Mouse (Mus musculus) intestine, embryonic 14.5 days (tissue): ENCODE measurements around the gene Zfp280b. TPM values are rescaled to one million over a fixed set of nuclear protein-coding genes. Genes with fewer than 3 reads are reported as not detected.

Experiments used
- ATAC-seq: fragments of 200-750 bp; cut with Nextera tagmentation; replicated peaks from 2 replicates; pipeline ENCODE4 v1.8.0; 2017; ENCODE audit warnings: low read depth, moderate number of reproducible peaks, moderate TSS enrichment, moderate library complexity; ENCODE audit not compliant: low FRiP score, low TSS enrichment
- DNase-seq: peaks from one replicate; pipeline ENCODE4 v3.0.0-alpha.2; 2018; ENCODE audit warnings: low spot score
- H3K27ac ChIP-seq: fragments of 300-500 bp; sonication (generic); 2 replicates; pipeline ENCODE4 v1.5.1; 2014; ENCODE audit warnings: low read depth, mild to moderate bottlenecking, control low read depth
- H3K27me3 ChIP-seq: fragments of 300-500 bp; sonication (generic); replicated peaks from 2 replicates; pipeline ENCODE4 v1.6.1; 2014; ENCODE audit warnings: low read length, control low read depth; ENCODE audit not compliant: control insufficient read depth, insufficient read depth
- H3K36me3 ChIP-seq: fragments of 300-500 bp; sonication (generic); 2 replicates; pipeline ENCODE4 v1.6.1; 2014; ENCODE audit warnings: low read length, control low read depth; ENCODE audit not compliant: control insufficient read depth, insufficient read depth
- H3K4me1 ChIP-seq: fragments of 300-500 bp; sonication (generic); replicated peaks from 2 replicates; pipeline ENCODE4 v1.6.1; 2014; ENCODE audit warnings: low read length, control low read depth, mixed read lengths; ENCODE audit not compliant: control insufficient read depth, insufficient read depth
- H3K4me2 ChIP-seq: fragments of 300-500 bp; sonication (generic); 2 replicates; pipeline ENCODE4 v1.6.1; 2014; ENCODE audit warnings: low read length
- H3K4me3 ChIP-seq: fragments of 300-500 bp; sonication (generic); 2 replicates; pipeline ENCODE4 v1.5.1; 2014; ENCODE audit warnings: low read depth, low read length, control low read depth, mixed read lengths
- H3K9ac ChIP-seq: fragments of 300-500 bp; sonication (generic); 2 replicates; pipeline ENCODE4 v1.6.1; 2014; ENCODE audit warnings: mild to moderate bottlenecking, low read length
- H3K9me3 ChIP-seq: fragments of 300-500 bp; sonication (generic); 2 replicates; pipeline ENCODE4 v1.6.1; 2016; ENCODE audit warnings: low read length, control low read depth; ENCODE audit not compliant: control insufficient read depth
- WGBS: fragments of 180-500 bp; shearing (Covaris S2); extraction: QIAGEN DNeasy Blood & Tissue Kit; methylation state at CpG from one replicate; pipeline ENCODE4 v1.1.7; 2014; 5-methylcytosine and 5-hydroxymethylcytosine counted together
- polyA plus RNA-seq: library from polyadenylated mRNA; unstranded; fragments of >200 nt; fragmentation: Nextera tagmentation; extraction: Ambion mirVana; gene quantifications from 2 replicates; pipeline ENCODE4 v1.2.1, GENCODE M21; 2014

Zfp280b gene
- polyA plus RNA-seq, 1 experiment from 2014 or later = 25.2 TPM

- no peaks in the 10 kb centered on the region for H3K9me3 ChIP-seq
- H3K9ac ChIP-seq = no peak overlapping the region
- no peaks in the 10 kb centered on the region for H3K4me1 ChIP-seq
- no peak for DNase-seq
- no peak overlapping the region for H3K27ac ChIP-seq
- H3K36me3 ChIP-seq = no peaks in the 10 kb centered on the region
- H3K4me3 ChIP-seq = no peak overlapping the region
- H3K4me2 ChIP-seq = no peak overlapping the region
- WGBS = 51% methylated on average over 2 of the region's 2 CpGs
- ATAC-seq = no peak
- H3K27me3 ChIP-seq = no peaks in the 10 kb centered on the region
Observed at GRCm38 (mm10) chr10:76002615-76003014, 29.8 kb upstream of the Zfp280b start.

- Histone ChIP-seq H3K36me3 (no peaks in the 10 kb centered on the region), H3K4me2 (no peak overlapping the region), H3K27me3 (no peaks in the 10 kb centered on the region), H3K4me1 (no peaks in the 10 kb centered on the region), H3K9ac (no peak overlapping the region), H3K4me3 (no peak overlapping the region), H3K27ac (no peak overlapping the region), H3K9me3 (no peaks in the 10 kb centered on the region)
- DNase-seq (no peak), ATAC-seq (no peak)
- 93% methylated on average over 2 of the region's 2 CpGs for WGBS
Observed at GRCm38 (mm10) chr10:76003221-76003620, 29.2 kb upstream of the Zfp280b start.

DNA sequence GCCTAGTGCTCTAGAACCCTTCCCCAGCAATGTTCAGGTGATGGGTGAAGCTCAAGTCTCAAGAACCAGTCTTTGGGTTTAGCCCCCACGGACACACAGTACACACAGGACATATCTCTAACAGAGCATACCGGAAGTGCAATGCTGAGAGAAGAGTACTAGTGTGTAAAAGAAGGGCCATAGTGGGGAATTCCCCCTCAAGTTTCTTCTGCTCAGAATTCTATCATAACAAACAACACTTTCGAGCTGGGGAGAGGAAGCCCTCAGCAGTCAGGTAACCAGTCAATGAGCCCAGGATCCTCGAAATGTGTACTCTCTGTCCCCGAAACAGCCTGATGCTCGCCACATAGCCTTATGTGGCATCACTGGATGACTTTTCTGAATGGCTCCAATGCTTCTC, 26.1 kb upstream of the Zfp280b start:
- no peaks in the 10 kb centered on the region for H3K9me3 ChIP-seq
- ATAC-seq (no peak), DNase-seq (no peak)
- no peak overlapping the region for H3K4me2 ChIP-seq
- H3K9ac ChIP-seq = no peak overlapping the region
- H3K36me3 ChIP-seq = no peaks in the 10 kb centered on the region
- no peak overlapping the region for H3K27ac ChIP-seq
- no peaks in the 10 kb centered on the region for H3K4me1 ChIP-seq
- H3K4me3 ChIP-seq = no peak overlapping the region
- H3K27me3 ChIP-seq = no peaks in the 10 kb centered on the region
- WGBS = 88% methylated on average over 6 of the region's 6 CpGs

DNA sequence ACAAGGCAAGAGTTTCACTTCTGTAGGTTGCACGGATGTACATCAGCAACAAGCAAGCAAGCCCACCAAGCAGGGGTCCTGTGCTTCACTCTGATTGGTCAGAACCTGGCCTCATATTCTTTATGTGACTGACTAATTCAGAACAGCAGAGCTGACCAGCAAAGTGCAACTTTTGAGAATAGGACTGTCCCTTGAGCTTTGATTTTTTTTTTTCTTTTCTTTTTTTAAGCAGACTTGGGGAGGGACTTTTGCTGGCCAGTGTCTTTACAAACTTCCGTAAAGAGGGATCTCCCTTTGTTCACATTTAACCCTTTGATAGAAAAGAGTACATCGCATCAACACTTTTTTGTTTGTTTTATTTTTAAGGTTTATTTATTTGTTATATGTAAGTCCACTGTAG, 22.6 kb upstream of the Zfp280b start:
- Histone ChIP-seq H3K27me3 (no peaks in the 10 kb centered on the region), H3K36me3 (no peaks in the 10 kb centered on the region), H3K9ac (no peak overlapping the region), H3K27ac (no peak overlapping the region), H3K4me3 (no peak overlapping the region), H3K9me3 (no peaks in the 10 kb centered on the region), H3K4me1 (no peaks in the 10 kb centered on the region), H3K4me2 (no peak overlapping the region)
- DNase-seq = no peak
- WGBS = 76% methylated on average over 3 of the region's 3 CpGs
- ATAC-seq = no peak

GRCm38 (mm10) chr10:76012922-76013321, 19.5 kb upstream of the Zfp280b start:
- WGBS = 73% methylated on average over 6 of the region's 6 CpGs
- Histone ChIP-seq H3K9me3 (no peaks in the 10 kb centered on the region), H3K4me2 (no peak overlapping the region), H3K27ac (no peak overlapping the region), H3K9ac (no peak overlapping the region), H3K4me1 (no peaks in the 10 kb centered on the region), H3K4me3 (no peak overlapping the region), H3K27me3 (no peaks in the 10 kb centered on the region), H3K36me3 (no peaks in the 10 kb centered on the region)
- ATAC-seq (no peak), DNase-seq (no peak)

DNA sequence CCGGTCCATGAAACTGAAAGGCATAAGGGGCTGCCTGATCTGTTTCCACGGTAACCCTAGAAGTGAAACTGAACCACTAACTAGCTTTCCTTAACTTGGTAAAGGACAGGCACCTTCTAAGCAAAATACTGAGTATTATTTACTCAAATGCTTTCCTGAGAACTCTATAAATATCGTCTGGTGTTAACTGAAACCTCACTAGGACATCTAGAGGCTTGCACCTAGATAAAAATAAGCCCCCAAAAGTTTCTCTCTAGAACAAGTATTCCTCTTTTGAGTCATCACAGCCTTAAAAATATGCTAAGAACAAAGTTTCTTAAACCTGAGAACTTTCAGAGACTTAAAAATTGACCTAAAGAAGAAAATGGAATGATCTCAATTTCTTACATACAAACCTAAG, 15.6 kb upstream of the Zfp280b start:
- ATAC-seq = no peak
- no peaks in the 10 kb centered on the region for H3K36me3 ChIP-seq
- no peaks in the 10 kb centered on the region for H3K27me3 ChIP-seq
- H3K4me3 ChIP-seq = no peak overlapping the region
- WGBS = 87% methylated on average over 3 of the region's 3 CpGs
- H3K4me2 ChIP-seq = no peak overlapping the region
- H3K27ac ChIP-seq = no peak overlapping the region
- no peak for DNase-seq
- H3K9me3 ChIP-seq = no peaks in the 10 kb centered on the region
- H3K4me1 ChIP-seq = no peaks in the 10 kb centered on the region
- H3K9ac ChIP-seq = no peak overlapping the region

GRCm38 (mm10) chr10:76021728-76022127, 10.7 kb upstream of the Zfp280b start:
- Histone ChIP-seq H3K4me3 (no peak overlapping the region), H3K4me2 (no peak overlapping the region), H3K27me3 (no peaks in the 10 kb centered on the region), H3K9me3 (no peaks in the 10 kb centered on the region), H3K4me1 (no peaks in the 10 kb centered on the region), H3K27ac (no peak overlapping the region), H3K36me3 (no peaks in the 10 kb centered on the region), H3K9ac (no peak overlapping the region)
- DNase-seq (no peak), ATAC-seq (no peak)
- WGBS = 47% methylated on average over 3 of the region's 3 CpGs

DNA sequence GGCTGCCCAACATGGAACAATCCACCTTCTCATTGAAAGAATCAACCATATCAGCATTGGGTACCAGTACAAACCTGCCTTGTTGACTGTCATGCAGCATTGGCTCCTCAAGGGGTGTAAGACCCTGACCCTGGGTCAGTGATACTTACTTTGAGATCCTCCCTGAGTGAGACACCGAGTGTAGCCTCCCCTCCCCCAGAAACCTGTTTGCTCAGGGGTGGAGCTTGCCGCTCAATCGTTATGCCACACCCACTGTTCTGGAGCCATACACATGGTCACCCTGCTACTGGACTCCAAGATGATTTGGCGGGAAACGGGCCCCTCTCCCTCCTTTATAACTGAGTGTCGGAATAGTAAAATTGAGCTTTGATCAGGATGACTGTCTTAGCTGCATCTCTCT, 8.5 kb upstream of the Zfp280b start:
- no peak overlapping the region for H3K9ac ChIP-seq
- H3K4me1 ChIP-seq = no peaks in the 10 kb centered on the region; the same call in 1 of the 2 replicates
- H3K36me3 ChIP-seq = no peaks in the 10 kb centered on the region
- no peak overlapping the region for H3K27ac ChIP-seq
- 93% methylated on average over 6 of the region's 6 CpGs for WGBS
- H3K4me3 ChIP-seq = no peak overlapping the region
- no peak for ATAC-seq
- DNase-seq = no peak
- no peak overlapping the region for H3K4me2 ChIP-seq
- no peaks in the 10 kb centered on the region for H3K27me3 ChIP-seq
- no peaks in the 10 kb centered on the region for H3K9me3 ChIP-seq

DNA sequence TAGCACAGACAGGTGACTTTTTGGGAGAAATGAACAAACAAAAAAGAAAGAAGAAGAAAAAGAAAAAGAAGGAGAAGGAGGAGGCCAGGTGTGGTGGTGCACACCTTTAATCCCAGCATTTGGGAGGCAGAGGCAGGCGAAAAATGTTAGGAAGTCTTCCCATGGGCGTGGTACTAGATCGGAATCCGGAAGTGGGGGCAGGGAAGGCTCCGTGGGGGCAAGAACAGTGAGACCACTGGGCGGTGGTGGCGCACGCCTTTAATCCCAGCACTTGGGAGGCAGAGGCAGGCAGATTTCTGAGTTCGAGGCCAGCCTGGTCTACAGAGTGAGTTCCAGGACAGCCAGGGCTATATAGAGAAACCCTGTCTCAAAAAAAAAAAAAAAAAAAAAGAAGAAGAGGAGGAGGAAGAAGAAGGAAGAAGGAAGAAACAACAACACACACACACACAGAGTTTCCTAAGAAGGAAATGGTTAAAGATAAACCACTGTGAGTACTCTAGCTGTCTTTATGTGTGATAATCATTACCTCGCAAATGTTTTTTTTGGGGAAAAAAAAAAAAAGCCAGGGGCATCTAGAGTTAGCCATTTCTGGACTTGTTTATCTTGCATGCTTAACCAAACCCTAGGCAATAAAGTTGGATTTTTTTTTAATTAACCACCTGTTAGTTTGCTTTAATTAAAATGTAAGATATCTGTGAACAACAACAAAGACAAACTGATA, 6.8 kb upstream of the Zfp280b start:
- Histone ChIP-seq H3K9ac (no peak overlapping the region), H3K27me3 (no peaks in the 10 kb centered on the region), H3K4me2 (no peak overlapping the region), H3K27ac (no peak overlapping the region), H3K9me3 (no peaks in the 10 kb centered on the region), H3K4me3 (no peak overlapping the region), H3K36me3 (no peaks in the 10 kb centered on the region), H3K4me1 (no peaks in the 10 kb centered on the region; the same call in 1 of the 2 replicates)
- 93% methylated on average over 10 of the region's 10 CpGs for WGBS
- ATAC-seq (no peak), DNase-seq (no peak)
